Mouse (Mus musculus): Measurements from ENCODE around the gene Ppil1.
"Not testable (repeated sequence)": the region's sequence is repeated elsewhere in the genome, so short reads cannot be mapped to it uniquely, and the experiment has no call there.

The Ppil1 gene

GRCm38 (mm10) chr17:29280422-29280821 lies 16.4 kb upstream of the Ppil1 start:
- no peak for DNase-seq

GRCm38 (mm10) chr17:29273889-29274288 lies 9.9 kb upstream of the Ppil1 start:
- DNase-seq, result no peak

- DNase-seq, result no peak
Measured at GRCm38 (mm10) chr17:29273156-29273555, 9.2 kb upstream of the Ppil1 start.

- no peak for DNase-seq
Measured at GRCm38 (mm10) chr17:29270148-29270698, 6.2 kb upstream of the Ppil1 start.

GRCm38 (mm10) chr17:29269349-29269706 lies 5.3 kb upstream of the Ppil1 start:
- DNase-seq, result no peak

GRCm38 (mm10) chr17:29268682-29269348 lies 4.8 kb upstream of the Ppil1 start, which contains the start of gene BC004004:
Gene BC004004 (plus strand): TSS chr17:29268788.
- DNase-seq, result peak; percentile 97

- DNase-seq, result no peak
Measured at GRCm38 (mm10) chr17:29267931-29268681, 4.1 kb upstream of the Ppil1 start.

- not testable (repeated sequence) for DNase-seq
Measured at GRCm38 (mm10) chr17:29267040-29267439, 3.1 kb upstream of the Ppil1 start.

GRCm38 (mm10) chr17:29264760-29265159 lies 774 bp upstream of the Ppil1 start:
- no peak for DNase-seq

- DNase-seq, result no peak
Measured at GRCm38 (mm10) chr17:29263417-29263816, 569 bp downstream of the Ppil1 start.

GRCm38 (mm10) chr17:29262259-29262649 lies 1.7 kb downstream of the Ppil1 start:
- DNase-seq, result no peak

GRCm38 (mm10) chr17:29261603-29262258 lies 2.3 kb downstream of the Ppil1 start:
- no peak for DNase-seq

GRCm38 (mm10) chr17:29260501-29260900 lies 3.5 kb downstream of the Ppil1 start:
- no peak for DNase-seq

- peak; percentile 66 for DNase-seq
Measured at GRCm38 (mm10) chr17:29259489-29259888, 4.5 kb downstream of the Ppil1 start.

- no peak for DNase-seq
Measured at GRCm38 (mm10) chr17:29258921-29259320, 5.1 kb downstream of the Ppil1 start.

GRCm38 (mm10) chr17:29258025-29258558 lies 5.9 kb downstream of the Ppil1 start:
- no peak for DNase-seq

GRCm38 (mm10) chr17:29257001-29257511 lies 6.9 kb downstream of the Ppil1 start:
- DNase-seq, result no peak

GRCm38 (mm10) chr17:29256507-29256906 lies 7.5 kb downstream of the Ppil1 start:
- no peak for DNase-seq

- DNase-seq, result not testable (repeated sequence)
Measured at GRCm38 (mm10) chr17:29254784-29255183, 9.2 kb downstream of the Ppil1 start.

GRCm38 (mm10) chr17:29253684-29254083 lies 10.3 kb downstream of the Ppil1 start:
- DNase-seq, result no peak

- DNase-seq, result no peak
Measured at GRCm38 (mm10) chr17:29253236-29253635, 10.8 kb downstream of the Ppil1 start.

- no peak for DNase-seq
Measured at GRCm38 (mm10) chr17:29251608-29252390, 12.2 kb downstream of the Ppil1 start.
